Mouse (Mus musculus): ENCODE measurements at regions not wholly inside any gene's neighbourhood (a gene's known extent, or its start where the extent isn't known, plus 50 kb on each side); places are given as distances from the start of the nearest gene placed in this dataset.

DNA sequence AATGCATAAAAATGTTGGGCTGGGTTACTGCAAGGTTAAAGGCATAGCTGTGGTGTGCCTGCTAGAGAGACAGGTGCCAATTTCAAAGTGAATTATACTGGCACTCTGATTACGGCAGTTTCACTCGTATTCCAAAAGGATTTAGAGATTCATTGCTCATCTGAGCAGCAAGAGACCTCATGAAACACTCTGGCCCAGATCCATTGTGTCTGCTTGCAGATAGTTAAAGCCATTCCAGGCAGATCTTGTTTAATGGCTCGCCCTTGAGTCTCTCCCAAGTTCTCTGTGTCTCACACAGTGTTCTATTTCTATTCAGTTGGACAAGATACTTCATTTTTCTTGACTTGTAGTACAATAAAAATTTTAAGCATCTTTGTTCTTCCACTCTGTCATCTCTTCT, 459.1 kb upstream of the C030005K15Rik start:
- no peak for TF ChIP-seq MAFK (IDR thresholded peaks at IDR 0.05; ENCODE audit: insufficient read depth, low read depth, low read length)
- no peak for TF ChIP-seq HCFC1 (IDR thresholded peaks at IDR 0.05; ENCODE audit: borderline replicate concordance, insufficient read depth, low read length)
- no peak for TF ChIP-seq CHD2 (IDR thresholded peaks at IDR 0.05; ENCODE audit: low read depth, low read length)
